Mouse (Mus musculus): ENCODE measurements at regions not wholly inside any gene's neighbourhood (a gene's known extent, or its start where the extent isn't known, plus 50 kb on each side); places are given as distances from the start of the nearest gene placed in this dataset.

DNA sequence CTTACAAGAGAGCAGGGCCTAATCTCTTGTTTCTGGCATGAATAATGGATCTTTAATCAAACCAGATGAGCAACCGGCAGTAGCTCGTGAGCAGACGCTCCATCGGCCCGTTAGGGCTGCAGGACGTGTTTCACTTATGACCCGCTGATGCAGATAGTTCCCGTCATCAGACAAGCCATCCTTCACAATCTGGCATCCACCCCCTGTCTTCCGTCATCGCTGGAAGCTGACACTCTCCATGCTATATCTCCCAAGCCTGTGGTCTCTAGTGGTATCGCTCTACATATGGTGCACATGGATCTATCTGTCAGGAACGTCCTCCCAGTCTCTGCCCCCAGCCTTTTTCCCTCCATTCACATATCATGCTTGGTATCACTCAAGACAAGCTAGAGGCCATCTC, 137.0 kb downstream of the Hlx start:
- H3K27me3 ChIP-seq: no peaks in the 10 kb centered on the region
- peaks cover 7% of the 10 kb centered on the region; the same call in 1 of the 2 replicates for H3K4me1 ChIP-seq
- H3K4me3 ChIP-seq: no peak overlapping the region
- ATAC-seq (ENCODE audit: borderline replicate concordance, extremely low read depth, low FRiP score, low TSS enrichment): peak; percentile 62
- no peaks in the 10 kb centered on the region for H3K36me3 ChIP-seq
- 51% methylated on average over 12 of the region's 12 CpGs for whole genome bisulfite sequencing
- no peaks in the 10 kb centered on the region for H3K9me3 ChIP-seq
- peak overlapping the region; percentile 14; the same call in 1 of the 2 replicates for H3K4me2 ChIP-seq
- no peak overlapping the region for H3K9ac ChIP-seq
- H3K27ac ChIP-seq: no peak overlapping the region

GRCm38 (mm10) chr1:184590634-184591033, 141.8 kb downstream of the Hlx start:
- no peak for ATAC-seq (ENCODE audit: borderline replicate concordance, extremely low read depth, low FRiP score, low TSS enrichment)
- Histone ChIP-seq H3K4me3 (no peak overlapping the region), H3K36me3 (no peaks in the 10 kb centered on the region), H3K4me1 (peaks cover 7% of the 10 kb centered on the region; the same call in 1 of the 2 replicates), H3K9ac (no peak overlapping the region), H3K9me3 (no peaks in the 10 kb centered on the region), H3K27me3 (no peaks in the 10 kb centered on the region), H3K4me2 (no peak overlapping the region), H3K27ac (no peak overlapping the region)
- WGBS: 51% methylated on average over 7 of the region's 7 CpGs

GRCm38 (mm10) chr1:184589277-184589676, 143.1 kb downstream of the Hlx start:
- Histone ChIP-seq H3K27ac (no peak overlapping the region), H3K4me1 (peaks cover 9% of the 10 kb centered on the region), H3K9ac (no peak overlapping the region), H3K36me3 (no peaks in the 10 kb centered on the region), H3K27me3 (no peaks in the 10 kb centered on the region), H3K4me2 (no peak overlapping the region), H3K9me3 (no peaks in the 10 kb centered on the region), H3K4me3 (no peak overlapping the region)
- 58% methylated on average over 4 of the region's 4 CpGs for WGBS
- ATAC-seq (ENCODE audit: borderline replicate concordance, extremely low read depth, low FRiP score, low TSS enrichment): no peak

- no peaks in the 10 kb centered on the region for H3K9me3 ChIP-seq
- H3K36me3 ChIP-seq: no peaks in the 10 kb centered on the region
- no peak overlapping the region for H3K4me3 ChIP-seq
- WGBS: 15% methylated on average over 12 of the region's 12 CpGs
- no peak overlapping the region for H3K9ac ChIP-seq
- H3K4me2 ChIP-seq: no peak overlapping the region
- ATAC-seq (ENCODE audit: borderline replicate concordance, extremely low read depth, low FRiP score, low TSS enrichment): peak; percentile 72; the same call in 1 of the 2 replicates
- peaks cover 12% of the 10 kb centered on the region for H3K4me1 ChIP-seq
- H3K27ac ChIP-seq: 0 out of 2 replicates have a peak overlapping the region, but pooled peaks have one; percentile 8
- H3K27me3 ChIP-seq: no peaks in the 10 kb centered on the region
Measured at GRCm38 (mm10) chr1:184584505-184584874, 147.9 kb downstream of the Hlx start.

GRCm38 (mm10) chr1:184583751-184584504, 148.5 kb downstream of the Hlx start:
- Histone ChIP-seq H3K27me3 (no peaks in the 10 kb centered on the region), H3K9ac (no peak overlapping the region), H3K4me2 (no peak overlapping the region), H3K36me3 (no peaks in the 10 kb centered on the region), H3K4me3 (no peak overlapping the region), H3K9me3 (no peaks in the 10 kb centered on the region), H3K27ac (no peak overlapping the region), H3K4me1 (peaks cover 12% of the 10 kb centered on the region)
- WGBS: 35% methylated on average over 6 of the region's 6 CpGs
- ATAC-seq (ENCODE audit: borderline replicate concordance, extremely low read depth, low FRiP score, low TSS enrichment): peak; percentile 44; the same call in 1 of the 2 replicates

- H3K27me3 ChIP-seq: no peaks in the 10 kb centered on the region
- 65% methylated on average over 3 of the region's 3 CpGs for WGBS
Measured at GRCm38 (mm10) chr1:184579475-184579874, 152.9 kb downstream of the Hlx start.

GRCm38 (mm10) chr1:184576527-184576926, 155.9 kb downstream of the Hlx start:
- 0 out of 2 replicates have a peak, but pooled peaks cover 4% of the 10 kb centered on the region for H3K4me1 ChIP-seq
- H3K4me2 ChIP-seq: no peak overlapping the region
- no peaks in the 10 kb centered on the region for H3K36me3 ChIP-seq
- H3K27ac ChIP-seq: no peak overlapping the region
- no peaks in the 10 kb centered on the region for H3K27me3 ChIP-seq
- WGBS: 61% methylated on average over 7 of the region's 7 CpGs
- H3K9me3 ChIP-seq: no peaks in the 10 kb centered on the region
- ATAC-seq (ENCODE audit: borderline replicate concordance, extremely low read depth, low FRiP score, low TSS enrichment): no peak
- no peak overlapping the region for H3K4me3 ChIP-seq
- H3K9ac ChIP-seq: no peak overlapping the region

More at GRCm38 (mm10) chr1:184579475-184579874, 152.9 kb downstream of the Hlx start:
- Histone ChIP-seq H3K4me3 (no peak overlapping the region), H3K4me2 (no peak overlapping the region), H3K4me1 (peaks cover 5% of the 10 kb centered on the region), H3K36me3 (no peaks in the 10 kb centered on the region), H3K9me3 (no peaks in the 10 kb centered on the region), H3K9ac (no peak overlapping the region), H3K27ac (no peak overlapping the region)
- ATAC-seq (ENCODE audit: borderline replicate concordance, extremely low read depth, low FRiP score, low TSS enrichment): 0 out of 2 replicates have a peak, but pooled peaks have one; percentile 39

DNA sequence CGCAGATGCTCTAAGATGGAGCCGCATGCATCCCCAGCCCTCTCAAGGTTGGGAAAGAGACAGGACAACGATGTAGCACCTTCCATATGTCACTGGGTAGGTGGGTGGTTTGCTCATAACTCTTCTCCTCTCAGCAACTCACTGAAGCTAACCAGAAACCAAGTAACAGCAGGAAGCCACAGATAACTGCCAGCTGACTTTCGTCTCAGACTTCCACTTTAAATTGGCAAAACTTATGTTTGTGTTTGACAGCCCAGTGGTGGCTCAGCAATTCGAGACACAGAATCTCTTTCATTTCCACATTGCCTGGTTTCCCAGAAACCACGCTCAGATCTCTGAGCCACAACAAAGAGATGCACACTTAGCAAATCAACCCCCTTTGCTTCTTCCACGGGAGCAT, 159.1 kb downstream of the Hlx start:
- 44% methylated on average over 7 of the region's 7 CpGs for WGBS
- no peak for ATAC-seq (ENCODE audit: borderline replicate concordance, extremely low read depth, low FRiP score, low TSS enrichment)
- no peaks in the 10 kb centered on the region for H3K27me3 ChIP-seq
- no peak overlapping the region for H3K9ac ChIP-seq
- no peak overlapping the region for H3K4me3 ChIP-seq
- no peak overlapping the region for H3K27ac ChIP-seq
- H3K4me2 ChIP-seq: no peak overlapping the region
- no peaks in the 10 kb centered on the region for H3K9me3 ChIP-seq
- 0 out of 2 replicates have a peak, but pooled peaks cover 4% of the 10 kb centered on the region for H3K4me1 ChIP-seq
- no peaks in the 10 kb centered on the region for H3K36me3 ChIP-seq

DNA sequence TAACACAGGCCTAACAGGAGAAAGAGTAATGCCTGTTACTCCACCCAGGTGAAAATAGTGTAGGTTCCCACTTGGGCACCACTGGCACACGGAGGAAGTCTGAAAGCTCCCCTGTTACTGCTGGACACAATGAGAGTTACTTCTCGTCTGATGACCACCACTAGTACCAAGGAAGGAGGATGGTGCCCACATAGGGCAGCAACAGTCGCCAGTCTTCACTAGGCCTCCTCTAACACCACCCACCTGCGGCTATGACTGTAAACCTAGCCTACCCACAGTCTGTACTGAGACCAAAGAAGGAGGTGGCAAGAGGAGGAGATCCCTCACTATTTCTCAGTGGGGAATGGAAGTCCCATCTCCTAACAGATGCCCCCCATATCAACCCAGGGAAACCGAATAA, 161.7 kb downstream of the Hlx start:
- no peak for ATAC-seq (ENCODE audit: borderline replicate concordance, extremely low read depth, low FRiP score, low TSS enrichment)
- 80% methylated on average over 5 of the region's 5 CpGs for WGBS

GRCm38 (mm10) chr1:184562926-184563325, 169.5 kb downstream of the Hlx start:
- Histone ChIP-seq H3K27ac (no peak overlapping the region), H3K4me1 (no peaks in the 10 kb centered on the region), H3K4me2 (no peak overlapping the region), H3K9ac (no peak overlapping the region), H3K9me3 (no peaks in the 10 kb centered on the region), H3K27me3 (no peaks in the 10 kb centered on the region), H3K36me3 (no peaks in the 10 kb centered on the region), H3K4me3 (no peak overlapping the region)
- ATAC-seq (ENCODE audit: borderline replicate concordance, extremely low read depth, low FRiP score, low TSS enrichment): no peak
- 89% methylated on average over 4 of the region's 4 CpGs for WGBS

More for the DNA sequence above, 161.7 kb downstream of the Hlx start:
- Histone ChIP-seq H3K36me3 (no peaks in the 10 kb centered on the region), H3K9ac (no peak overlapping the region), H3K4me1 (0 out of 2 replicates have a peak, but pooled peaks cover 4% of the 10 kb centered on the region), H3K4me3 (no peak overlapping the region), H3K9me3 (no peaks in the 10 kb centered on the region), H3K27ac (no peak overlapping the region), H3K27me3 (no peaks in the 10 kb centered on the region), H3K4me2 (no peak overlapping the region)

GRCm38 (mm10) chr1:184562239-184562638, 170.2 kb downstream of the Hlx start:
- no peak overlapping the region for H3K4me2 ChIP-seq
- H3K9ac ChIP-seq: no peak overlapping the region
- ATAC-seq (ENCODE audit: borderline replicate concordance, extremely low read depth, low FRiP score, low TSS enrichment): no peak
- H3K27ac ChIP-seq: no peak overlapping the region
- H3K27me3 ChIP-seq: no peaks in the 10 kb centered on the region
- no peaks in the 10 kb centered on the region for H3K36me3 ChIP-seq
- H3K9me3 ChIP-seq: no peaks in the 10 kb centered on the region
- 87% methylated on average over 5 of the region's 5 CpGs for WGBS
- H3K4me3 ChIP-seq: no peak overlapping the region
- no peaks in the 10 kb centered on the region for H3K4me1 ChIP-seq

DNA sequence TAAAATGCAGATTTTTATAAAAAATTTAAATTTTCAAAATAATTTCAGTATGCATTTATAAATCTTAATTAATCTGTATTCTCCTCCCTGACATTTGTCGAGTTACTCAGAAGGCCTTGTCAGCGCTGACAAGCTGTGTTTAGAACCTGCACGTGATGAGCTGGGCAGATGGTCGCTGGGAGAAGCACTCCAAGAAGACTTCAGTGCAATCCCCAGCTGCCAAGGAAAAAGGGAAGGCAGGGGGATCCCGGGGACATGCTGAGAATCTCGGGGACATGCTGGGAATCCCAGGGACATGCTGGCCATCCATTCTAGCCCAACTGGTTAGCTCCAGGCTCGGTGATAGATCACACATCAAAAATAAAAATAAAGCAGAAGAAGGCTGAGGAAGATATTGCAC, 172.9 kb downstream of the Hlx start:
- no peaks in the 10 kb centered on the region for H3K9me3 ChIP-seq
- no peaks in the 10 kb centered on the region for H3K36me3 ChIP-seq
- H3K27me3 ChIP-seq: no peaks in the 10 kb centered on the region
- H3K4me1 ChIP-seq: no peaks in the 10 kb centered on the region
- H3K9ac ChIP-seq: no peak overlapping the region
- no peak overlapping the region for H3K4me2 ChIP-seq
- ATAC-seq (ENCODE audit: borderline replicate concordance, extremely low read depth, low FRiP score, low TSS enrichment): no peak
- WGBS: 55% methylated on average over 7 of the region's 7 CpGs
- H3K27ac ChIP-seq: no peak overlapping the region
- H3K4me3 ChIP-seq: no peak overlapping the region

All from lung, embryonic 15.5 days (tissue).